Mouse (Mus musculus) kidney, adult 2 months (tissue): ENCODE measurements around the gene Arl10. TPM values are rescaled to one million over a fixed set of nuclear protein-coding genes. Genes with fewer than 3 reads are reported as not detected.

ENCODE experiments used
- DNase-seq: peaks from one replicate; pipeline ENCODE4 v3.0.0; 2021
- H3K27ac ChIP-seq: fragments of 200-500 bp; 2 replicates; pipeline ENCODE4 v1.5.1; 2012; ENCODE audit warnings: low read depth, low read length, control low read depth, inconsistent platforms; ENCODE audit not compliant: insufficient read depth
- H3K27me3 ChIP-seq: fragments of 200-500 bp; replicated peaks from 2 replicates; pipeline ENCODE4 v1.6.1; 2012; ENCODE audit warnings: mild to moderate bottlenecking, moderate library complexity, low read length, inconsistent platforms; ENCODE audit not compliant: control insufficient read depth, insufficient read depth
- H3K36me3 ChIP-seq: fragments of 200-500 bp; 2 replicates; pipeline ENCODE4 v1.6.1; 2012; ENCODE audit warnings: mild to moderate bottlenecking, moderate library complexity, low read length, inconsistent platforms; ENCODE audit not compliant: control insufficient read depth, insufficient read depth
- H3K4me1 ChIP-seq: fragments of 200-500 bp; 2 replicates; pipeline ENCODE4 v1.6.1; 2011; ENCODE audit warnings: low read length; ENCODE audit not compliant: control insufficient read depth, insufficient read depth
- H3K4me3 ChIP-seq: fragments of 200-500 bp; 2 replicates; pipeline ENCODE4 v1.5.1; 2011; ENCODE audit warnings: mild to moderate bottlenecking, low read depth, low read length, control low read depth; ENCODE audit not compliant: insufficient read depth
- CTCF ChIP-seq: fragments of 200-500 bp; conservative IDR thresholded peaks from 2 replicates; pipeline ENCODE4 v1.5.1; 2011; ENCODE audit warnings: low read depth, mild to moderate bottlenecking, control low read depth, low read length, moderate library complexity, mixed read lengths; ENCODE audit not compliant: insufficient read depth, insufficient read length
- POLR2A ChIP-seq: fragments of 200-500 bp; IDR thresholded peaks from one replicate; pipeline ENCODE4 v1.6.1; 2011; ENCODE audit warnings: low read depth, low read length, control low read depth
- WGBS: fragments of 180-500 bp; shearing (Covaris S2); methylation state at CpG from one replicate; pipeline ENCODE4 v1.1.7; 2018; 5-methylcytosine and 5-hydroxymethylcytosine counted together
- polyA plus RNA-seq: library from polyadenylated mRNA; depleted of rRNA; stranded (reverse); fragments of >200 nt; gene quantifications from 2 replicates; pipeline ENCODE4 v1.2.3, GENCODE M21; 2012

Gene Arl10
- polyA plus RNA-seq, 1 experiment, result 20.1 TPM

- peak; percentile 45 for DNase-seq
- H3K36me3 ChIP-seq, result no peaks in the 10 kb centered on the region
- H3K27ac ChIP-seq, result no peak overlapping the region
- peaks cover 11% of the 10 kb centered on the region; the same call in 1 of the 2 replicates for H3K4me1 ChIP-seq
- no peak overlapping the region for H3K4me3 ChIP-seq
- WGBS, result 60% methylated on average over 8 of the region's 8 CpGs
- no peak for TF ChIP-seq CTCF
- TF ChIP-seq POLR2A, result no peak
- no peaks in the 10 kb centered on the region for H3K27me3 ChIP-seq
These were observed 21.4 kb downstream of the Arl10 start for GRCm38 (mm10) chr13:54596107-54596690.

- H3K4me1 ChIP-seq, result peaks cover 11% of the 10 kb centered on the region; the same call in 1 of the 2 replicates
- no peak overlapping the region for H3K27ac ChIP-seq
- H3K27me3 ChIP-seq, result no peaks in the 10 kb centered on the region
- peak; percentile 57 for DNase-seq
- no peaks in the 10 kb centered on the region for H3K36me3 ChIP-seq
- 53% methylated on average over 5 of the region's 5 CpGs for WGBS
- TF ChIP-seq CTCF (no peak), POLR2A (no peak)
- H3K4me3 ChIP-seq, result no peak overlapping the region
These were observed 22.1 kb downstream of the Arl10 start for GRCm38 (mm10) chr13:54596870-54597269.

- TF ChIP-seq POLR2A (no peak), CTCF (no peak)
- no peaks in the 10 kb centered on the region for H3K36me3 ChIP-seq
- H3K4me3 ChIP-seq, result no peak overlapping the region
- no peak for DNase-seq
- H3K27ac ChIP-seq, result no peak overlapping the region
- 84% methylated on average over 12 of the region's 12 CpGs for WGBS
- H3K4me1 ChIP-seq, result peaks cover 11% of the 10 kb centered on the region; the same call in 1 of the 2 replicates
- no peaks in the 10 kb centered on the region for H3K27me3 ChIP-seq
These were observed 23.9 kb downstream of the Arl10 start for GRCm38 (mm10) chr13:54598622-54599143.

GRCm38 (mm10) chr13:54602639-54603111 lies 27.9 kb downstream of the Arl10 start:
- Histone ChIP-seq H3K4me1 (peaks cover 9% of the 10 kb centered on the region; the same call in 1 of the 2 replicates), H3K36me3 (no peaks in the 10 kb centered on the region), H3K27me3 (no peaks in the 10 kb centered on the region), H3K27ac (no peak overlapping the region; the same call in 1 of the 2 replicates), H3K4me3 (no peak overlapping the region)
- DNase-seq, result no peak
- 26% methylated on average over 3 of the region's 3 CpGs for WGBS
- TF ChIP-seq CTCF (no peak), POLR2A (no peak)

GRCm38 (mm10) chr13:54603501-54603900 lies 28.7 kb downstream of the Arl10 start:
- no peaks in the 10 kb centered on the region for H3K27me3 ChIP-seq

GRCm38 (mm10) chr13:54604221-54604620 lies 29.4 kb downstream of the Arl10 start:
- no peak for DNase-seq
- Histone ChIP-seq H3K4me1 (peaks cover 9% of the 10 kb centered on the region; the same call in 1 of the 2 replicates), H3K27me3 (no peaks in the 10 kb centered on the region), H3K27ac (no peak overlapping the region), H3K36me3 (no peaks in the 10 kb centered on the region), H3K4me3 (no peak overlapping the region)
- TF ChIP-seq CTCF (no peak), POLR2A (no peak)
- 76% methylated on average over 4 of the region's 4 CpGs for WGBS

More at GRCm38 (mm10) chr13:54603501-54603900, 28.7 kb downstream of the Arl10 start:
- H3K36me3 ChIP-seq, result no peaks in the 10 kb centered on the region
- TF ChIP-seq POLR2A, result no peak
- TF ChIP-seq CTCF, result no peak
- DNase-seq, result no peak
- H3K4me1 ChIP-seq, result peaks cover 9% of the 10 kb centered on the region; the same call in 1 of the 2 replicates
- no peak overlapping the region for H3K4me3 ChIP-seq
- no peak overlapping the region for H3K27ac ChIP-seq

GRCm38 (mm10) chr13:54605426-54605825 lies 30.6 kb downstream of the Arl10 start:
- H3K4me3 ChIP-seq, result no peak overlapping the region
- peaks cover 9% of the 10 kb centered on the region; the same call in 1 of the 2 replicates for H3K4me1 ChIP-seq
- H3K36me3 ChIP-seq, result no peaks in the 10 kb centered on the region
- WGBS, result 48% methylated on average over 5 of the region's 5 CpGs
- no peak for TF ChIP-seq POLR2A
- TF ChIP-seq CTCF, result no peak
- peak overlapping the region; percentile 58 for H3K27ac ChIP-seq
- DNase-seq, result peak; percentile 82
- no peaks in the 10 kb centered on the region for H3K27me3 ChIP-seq

GRCm38 (mm10) chr13:54607204-54607603 lies 32.4 kb downstream of the Arl10 start:
- no peak for DNase-seq
- Histone ChIP-seq H3K36me3 (no peaks in the 10 kb centered on the region), H3K4me1 (peaks cover 14% of the 10 kb centered on the region; the same call in 1 of the 2 replicates), H3K4me3 (no peak overlapping the region), H3K27ac (no peak overlapping the region), H3K27me3 (no peaks in the 10 kb centered on the region)
- 55% methylated on average over 5 of the region's 5 CpGs for WGBS
- TF ChIP-seq POLR2A, result no peak
- TF ChIP-seq CTCF, result no peak
